Mouse (Mus musculus): ENCODE results near the gene Trpm7.

- TF ChIP-seq CTCF (IDR thresholded peaks at IDR 0.05; ENCODE audit: low read depth, low read length) (no peak), EP300 (IDR thresholded peaks at IDR 0.05; ENCODE audit: insufficient read depth, low read depth, low read length) (no peak)
Measured at GRCm38 (mm10) chr2:126787721-126788342, 88.2 kb downstream of the Trpm7 start.
